Mouse (Mus musculus) gastrocnemius, adult 2 months (tissue): ENCODE data around the gene Gnpnat1. TPM values are rescaled to one million over a fixed set of nuclear protein-coding genes. Genes with fewer than 3 reads are reported as not detected.
"Not testable (repeated sequence)": the region's sequence is repeated elsewhere in the genome, so short reads cannot be mapped to it uniquely, and the experiment has no call there.

ENCODE experiments used
- DNase-seq: peaks from one replicate; pipeline ENCODE4 v3.0.0; 2022
- H3K27ac ChIP-seq: fragments of 200-600 bp; 2 replicates; pipeline ENCODE4 v1.8.1; 2022; ENCODE audit warnings: mild to moderate bottlenecking
- H3K4me3 ChIP-seq: fragments of 200-600 bp; 2 replicates; pipeline ENCODE4 v1.8.1; 2022; ENCODE audit warnings: mild to moderate bottlenecking, moderate library complexity
- CTCF ChIP-seq: fragments of 200-600 bp; IDR thresholded peaks from 2 replicates; pipeline ENCODE4 v1.8.1; 2022; ENCODE audit warnings: antibody characterized with exemption, mild to moderate bottlenecking, moderate library complexity
- intact Hi-C: fragments of 180-260 bp; cut with DNase I; formaldehyde crosslinking; loops from one replicate; pipeline ENCODE4 v1.15.1; 2025
- long read RNA-seq, 2 experiments: library from polyadenylated mRNA; stranded (forward); transcript quantifications; one replicate each; pipeline ENCODE4 v2.0.0; 2021
- total RNA-seq, 2 experiments: library from RNA; stranded (reverse); gene quantifications; 2 replicates each; pipeline ENCODE4 v1.2.3; 2021

Gnpnat1 gene
- total RNA-seq = 10 to 100 TPM in 1 of 2 experiments, 1 to 10 TPM in 1; 6.0 to 10.9 TPM
- long read RNA-seq, experiment 1, transcript Gnpnat1-201 (6 exons, 2,788 nt) = major isoform, 9 of 11 reads
- long read RNA-seq, experiment 1, partial matches to known transcripts = 0 of 11 reads
- long read RNA-seq, experiment 1, other reads (novel, unspliced or antisense) = 2 of 11 reads
- long read RNA-seq, experiment 2, transcript Gnpnat1-201 (6 exons, 2,788 nt) = major isoform, 14 of 15 reads
- long read RNA-seq, experiment 2, partial matches to known transcripts = 0 of 15 reads
- long read RNA-seq, experiment 2, other reads (novel, unspliced or antisense) = 1 of 15 reads

- DNase-seq, H3K27ac ChIP-seq, intact Hi-C loops, H3K4me3 ChIP-seq: not testable (repeated sequence)
These were observed at the start of gene Gnpnat1 for GRCm38 (mm10) chr14:45404813-45405212. Gene Gnpnat1, minus strand, starts transcription at chr14:45404913.

GRCm38 (mm10) chr14:45453538-45454233 lies 49.0 kb upstream of the Gnpnat1 start:
- H3K4me3 ChIP-seq = no peak overlapping the region
- no peak for DNase-seq
- peak overlapping the region; percentile 75 for H3K27ac ChIP-seq
- intact Hi-C loops = no loop called here
- TF ChIP-seq CTCF = no peak

- intact Hi-C loops = no loop called here
- TF ChIP-seq CTCF = no peak
- DNase-seq = peak; percentile 32
- Histone ChIP-seq H3K27ac (peak overlapping the region; percentile 75), H3K4me3 (no peak overlapping the region)
These were observed 48.3 kb upstream of the Gnpnat1 start for GRCm38 (mm10) chr14:45452861-45453512.

GRCm38 (mm10) chr14:45452148-45452547 lies 47.4 kb upstream of the Gnpnat1 start:
- intact Hi-C loops = no loop called here
- 0 out of 2 replicates have a peak overlapping the region, but pooled peaks have one; percentile 5 for H3K4me3 ChIP-seq
- DNase-seq = no peak
- no peak for TF ChIP-seq CTCF
- peak overlapping the region; percentile 75 for H3K27ac ChIP-seq

GRCm38 (mm10) chr14:45451090-45451489 lies 46.4 kb upstream of the Gnpnat1 start:
- Histone ChIP-seq H3K4me3 (no peak overlapping the region), H3K27ac (peak overlapping the region; percentile 6; the same call in 1 of the 2 replicates)
- intact Hi-C loops = no loop called here
- TF ChIP-seq CTCF = no peak
- no peak for DNase-seq

GRCm38 (mm10) chr14:45446777-45447176 lies 42.1 kb upstream of the Gnpnat1 start:
- Histone ChIP-seq H3K27ac (no peak overlapping the region), H3K4me3 (no peak overlapping the region)
- TF ChIP-seq CTCF = no peak
- DNase-seq = no peak
- intact Hi-C loops = no loop called here

GRCm38 (mm10) chr14:45445445-45445844 lies 40.7 kb upstream of the Gnpnat1 start:
- TF ChIP-seq CTCF = no peak
- Histone ChIP-seq H3K27ac (peak overlapping the region; percentile 46; the same call in 1 of the 2 replicates), H3K4me3 (no peak overlapping the region)
- peak; percentile 49 for DNase-seq
- intact Hi-C loops = no loop called here

GRCm38 (mm10) chr14:45444870-45445269 lies 40.2 kb upstream of the Gnpnat1 start:
- no peak for DNase-seq
- intact Hi-C loops = no loop called here
- TF ChIP-seq CTCF = no peak
- H3K4me3 ChIP-seq = no peak overlapping the region
- peak overlapping the region; percentile 46; the same call in 1 of the 2 replicates for H3K27ac ChIP-seq

- peak overlapping the region; percentile 43; the same call in 1 of the 2 replicates for H3K27ac ChIP-seq
- intact Hi-C loops = no loop called here
- no peak overlapping the region for H3K4me3 ChIP-seq
- TF ChIP-seq CTCF = no peak
- DNase-seq = no peak
These were observed 38.3 kb upstream of the Gnpnat1 start for GRCm38 (mm10) chr14:45442781-45443560.

- DNase-seq = no peak
- intact Hi-C loops = no loop called here
- Histone ChIP-seq H3K27ac (no peak overlapping the region), H3K4me3 (no peak overlapping the region)
- no peak for TF ChIP-seq CTCF
These were observed 36.6 kb upstream of the Gnpnat1 start for GRCm38 (mm10) chr14:45441291-45441690.

GRCm38 (mm10) chr14:45439387-45439786 lies 34.7 kb upstream of the Gnpnat1 start:
- no peak overlapping the region for H3K4me3 ChIP-seq
- H3K27ac ChIP-seq = no peak overlapping the region
- no peak for TF ChIP-seq CTCF
- intact Hi-C loops = loop anchor here (5.0 to 10.0 kb wide), 2 partner anchors 53 to 255 kb away; no protein-coding TSS in a partner anchor
- DNase-seq = no peak

- no peak for TF ChIP-seq CTCF
- no peak overlapping the region for H3K4me3 ChIP-seq
- intact Hi-C loops = loop anchor here (5.0 to 10.0 kb wide), 2 partner anchors 53 to 256 kb away; no protein-coding TSS in a partner anchor
- DNase-seq = no peak
- H3K27ac ChIP-seq = no peak overlapping the region
These were observed 34.2 kb upstream of the Gnpnat1 start for GRCm38 (mm10) chr14:45438931-45439275.
